Mouse (Mus musculus) liver, adult (tissue): Measurements from ENCODE around the gene Plac9a.

Experiments
- GATA4 ChIP-seq: IDR thresholded peaks from 2 replicates; pipeline ENCODE4 v1.6.1; 2014; ENCODE audit warnings: mild to moderate bottlenecking, low read length; ENCODE audit not compliant: insufficient replicate concordance

The Plac9a gene

GRCm38 (mm10) chr14:25853717-25854452, 49.0 kb downstream of the Plac9a start:
- no peak for TF ChIP-seq GATA4

GRCm38 (mm10) chr14:25853295-25853694, 49.6 kb downstream of the Plac9a start:
- TF ChIP-seq GATA4 = no peak

GRCm38 (mm10) chr14:25852121-25852561, 50.8 kb downstream of the Plac9a start:
- no peak for TF ChIP-seq GATA4

- no peak for TF ChIP-seq GATA4
These were observed 51.7 kb downstream of the Plac9a start for GRCm38 (mm10) chr14:25851189-25851588.

GRCm38 (mm10) chr14:25850433-25850832, 52.5 kb downstream of the Plac9a start:
- TF ChIP-seq GATA4 = no peak

GRCm38 (mm10) chr14:25848237-25848636, 54.7 kb downstream of the Plac9a start:
- no peak for TF ChIP-seq GATA4

GRCm38 (mm10) chr14:25847660-25848059, 55.2 kb downstream of the Plac9a start:
- TF ChIP-seq GATA4 = no peak

- no peak for TF ChIP-seq GATA4
These were observed 56.4 kb downstream of the Plac9a start for GRCm38 (mm10) chr14:25846516-25846915.

- no peak for TF ChIP-seq GATA4
These were observed 57.0 kb downstream of the Plac9a start for GRCm38 (mm10) chr14:25845832-25846383.

- no peak for TF ChIP-seq GATA4
These were observed 58.5 kb downstream of the Plac9a start for GRCm38 (mm10) chr14:25844372-25844771.

- no peak for TF ChIP-seq GATA4
These were observed 60.3 kb downstream of the Plac9a start for GRCm38 (mm10) chr14:25842688-25843003.

GRCm38 (mm10) chr14:25841991-25842687, 60.8 kb downstream of the Plac9a start, which contains the start of gene Anxa11:
Anxa11 (plus strand) TSS chr14:25842156.
- no peak for TF ChIP-seq GATA4

GRCm38 (mm10) chr14:25841579-25841978, 61.3 kb downstream of the Plac9a start:
- no peak for TF ChIP-seq GATA4

- TF ChIP-seq GATA4 = no peak
These were observed 61.9 kb downstream of the Plac9a start for GRCm38 (mm10) chr14:25840961-25841360.

GRCm38 (mm10) chr14:25839791-25840190, 63.1 kb downstream of the Plac9a start:
- no peak for TF ChIP-seq GATA4

- no peak for TF ChIP-seq GATA4
These were observed 64.5 kb downstream of the Plac9a start for GRCm38 (mm10) chr14:25838411-25838810.
